Mouse (Mus musculus) embryonic facial prominence, embryonic 13.5 days (tissue): ENCODE results near the gene Rnpc3. TPM values are rescaled to one million over a fixed set of nuclear protein-coding genes. Genes with fewer than 3 reads are reported as not detected.
"Not testable (repeated sequence)": the region's sequence is repeated elsewhere in the genome, so short reads cannot be mapped to it uniquely, and the experiment has no call there.

Source experiments
- ATAC-seq: fragments of 200-750 bp; cut with Nextera tagmentation; 2 replicates; pipeline ENCODE4 v1.8.0; 2017; ENCODE audit warnings: low read depth; ENCODE audit not compliant: insufficient number of reproducible peaks, insufficient read depth, low FRiP score, low TSS enrichment
- H3K27ac ChIP-seq: fragments of 300-500 bp; sonication (generic); 2 replicates; pipeline ENCODE4 v1.5.1; 2015; ENCODE audit warnings: moderate library complexity, mild to moderate bottlenecking, inconsistent platforms
- H3K27me3 ChIP-seq: fragments of 300-500 bp; sonication (generic); 2 replicates; pipeline ENCODE4 v1.6.1; 2015; ENCODE audit warnings: mild to moderate bottlenecking, inconsistent platforms
- H3K36me3 ChIP-seq: fragments of 300-500 bp; sonication (generic); 2 replicates; pipeline ENCODE4 v1.6.1; 2015; ENCODE audit warnings: mild to moderate bottlenecking, inconsistent platforms
- H3K4me1 ChIP-seq: fragments of 300-500 bp; sonication (generic); 2 replicates; pipeline ENCODE4 v1.6.1; 2015; ENCODE audit warnings: inconsistent platforms
- H3K4me2 ChIP-seq: fragments of 300-500 bp; sonication (generic); 2 replicates; pipeline ENCODE4 v1.6.1; 2015; ENCODE audit warnings: moderate library complexity, mild to moderate bottlenecking, inconsistent platforms
- H3K4me3 ChIP-seq: fragments of 300-500 bp; sonication (generic); 2 replicates; pipeline ENCODE4 v1.5.1; 2015; ENCODE audit warnings: mild to moderate bottlenecking, inconsistent platforms
- H3K9ac ChIP-seq: fragments of 300-500 bp; sonication (generic); 2 replicates; pipeline ENCODE4 v1.6.1; 2015; ENCODE audit warnings: mild to moderate bottlenecking, inconsistent platforms
- H3K9me3 ChIP-seq: fragments of 300-500 bp; sonication (generic); 2 replicates; pipeline ENCODE4 v1.6.1; 2016; ENCODE audit warnings: inconsistent platforms
- WGBS: fragments of 180-500 bp; shearing (Covaris S2); methylation state at CpG from one replicate; pipeline ENCODE4 v1.1.7; 2015; ENCODE audit warnings: mixed read lengths; 5-methylcytosine and 5-hydroxymethylcytosine counted together
- polyA plus RNA-seq: library from polyadenylated mRNA; unstranded; fragments of >200 nt; fragmentation: Nextera tagmentation; extraction: Ambion mirVana; gene quantifications from 2 replicates; pipeline ENCODE4 v1.2.1, GENCODE M21; 2015

Rnpc3 gene
- 42.9 and 43.6 TPM in 2 replicates for polyA plus RNA-seq

GRCm38 (mm10) chr3:113629606-113630359 is at the start of gene Rnpc3:
Gene Rnpc3, minus strand, starts transcription at chr3:113630149.
- peak; percentile 99 for ATAC-seq
- Histone ChIP-seq H3K9me3 (no peaks in the 10 kb centered on the region), H3K4me2 (peak within 1 kb of the TSS; percentile 63), H3K4me1 (no peaks in the 10 kb centered on the region), H3K4me3 (peak within 1 kb of the TSS; percentile 78), H3K36me3 (peaks cover 7% of the 10 kb centered on the region), H3K27ac (peak within 1 kb of the TSS; percentile 100), H3K27me3 (no peaks in the 10 kb centered on the region), H3K9ac (peak within 1 kb of the TSS; percentile 91)
- under 1% methylated on average over 70 of the region's 70 CpGs for WGBS

- WGBS, result 48% methylated on average over 2 of the region's 2 CpGs
- H3K27me3 ChIP-seq, result no peaks in the 10 kb centered on the region
- no peak overlapping the region for H3K9ac ChIP-seq
- no peaks in the 10 kb centered on the region for H3K36me3 ChIP-seq
- no peaks in the 10 kb centered on the region for H3K9me3 ChIP-seq
- H3K27ac ChIP-seq, result no peak overlapping the region
- 0 out of 2 replicates have a peak, but pooled peaks have one; percentile 48 for ATAC-seq
- no peak overlapping the region for H3K4me2 ChIP-seq
- no peak overlapping the region for H3K4me3 ChIP-seq
- no peaks in the 10 kb centered on the region for H3K4me1 ChIP-seq
Measured at GRCm38 (mm10) chr3:113656940-113657339, 27.0 kb upstream of the Rnpc3 start.

- Histone ChIP-seq H3K4me2 (no peak overlapping the region), H3K4me3 (no peak overlapping the region), H3K9me3 (no peaks in the 10 kb centered on the region), H3K27me3 (no peaks in the 10 kb centered on the region), H3K36me3 (no peaks in the 10 kb centered on the region), H3K9ac (no peak overlapping the region), H3K4me1 (no peaks in the 10 kb centered on the region), H3K27ac (no peak overlapping the region)
- ATAC-seq, result no peak; the same call in 1 of the 2 replicates
- WGBS, result 77% methylated on average over 3 of the region's 3 CpGs
Measured at GRCm38 (mm10) chr3:113654335-113654734, 24.4 kb upstream of the Rnpc3 start.

- 25% methylated on average over 3 of the region's 3 CpGs for WGBS
- not testable (repeated sequence) for H3K9ac ChIP-seq, H3K9me3 ChIP-seq, H3K27ac ChIP-seq, H3K4me2 ChIP-seq, ATAC-seq, H3K4me3 ChIP-seq, H3K27me3 ChIP-seq, H3K4me1 ChIP-seq, H3K36me3 ChIP-seq
Measured at GRCm38 (mm10) chr3:113651386-113651785, 21.4 kb upstream of the Rnpc3 start.

- no peaks in the 10 kb centered on the region for H3K9me3 ChIP-seq
- H3K27ac ChIP-seq, result no peak overlapping the region
- H3K36me3 ChIP-seq, result no peaks in the 10 kb centered on the region
- no peak overlapping the region for H3K4me3 ChIP-seq
- no peak overlapping the region for H3K4me2 ChIP-seq
- WGBS, result 80% methylated on average over 1 of the region's 1 CpGs
- no peak overlapping the region for H3K9ac ChIP-seq
- no peaks in the 10 kb centered on the region for H3K27me3 ChIP-seq
- ATAC-seq, result no peak
- H3K4me1 ChIP-seq, result no peaks in the 10 kb centered on the region
Measured at GRCm38 (mm10) chr3:113639545-113639944, 9.6 kb upstream of the Rnpc3 start.

- Histone ChIP-seq H3K4me3 (no peak overlapping the region), H3K36me3 (no peaks in the 10 kb centered on the region), H3K27ac (no peak overlapping the region), H3K27me3 (no peaks in the 10 kb centered on the region), H3K4me1 (no peaks in the 10 kb centered on the region), H3K4me2 (no peak overlapping the region), H3K9ac (no peak overlapping the region), H3K9me3 (no peaks in the 10 kb centered on the region)
- no peak for ATAC-seq
Measured at GRCm38 (mm10) chr3:113634220-113634619, 4.3 kb upstream of the Rnpc3 start.

- H3K4me1 ChIP-seq, result no peaks in the 10 kb centered on the region
- no peaks in the 10 kb centered on the region for H3K9me3 ChIP-seq
- no peak for ATAC-seq
- no peaks in the 10 kb centered on the region for H3K27me3 ChIP-seq
- no peak overlapping the region for H3K4me3 ChIP-seq
- H3K27ac ChIP-seq, result no peak overlapping the region
- H3K36me3 ChIP-seq, result peaks cover 2% of the 10 kb centered on the region
- no peak overlapping the region for H3K4me2 ChIP-seq
- H3K9ac ChIP-seq, result no peak overlapping the region
Measured at GRCm38 (mm10) chr3:113631611-113632010, 1.7 kb upstream of the Rnpc3 start.

- Histone ChIP-seq H3K9ac (peak overlapping the region; percentile 91), H3K4me2 (peak overlapping the region; percentile 63), H3K36me3 (peaks cover 7% of the 10 kb centered on the region), H3K4me1 (no peaks in the 10 kb centered on the region), H3K27ac (peak overlapping the region; percentile 100), H3K27me3 (no peaks in the 10 kb centered on the region), H3K4me3 (peak overlapping the region; percentile 78), H3K9me3 (no peaks in the 10 kb centered on the region)
- no peak for ATAC-seq
- 12% methylated on average over 13 of the region's 13 CpGs for WGBS
Measured at GRCm38 (mm10) chr3:113630564-113630963, 615 bp upstream of the Rnpc3 start.

- Histone ChIP-seq H3K27me3 (no peaks in the 10 kb centered on the region), H3K4me2 (no peak within 1 kb of the TSS), H3K4me1 (no peaks in the 10 kb centered on the region), H3K27ac (no peak within 1 kb of the TSS), H3K36me3 (peaks cover 17% of the 10 kb centered on the region), H3K9me3 (no peaks in the 10 kb centered on the region), H3K4me3 (no peak within 1 kb of the TSS), H3K9ac (no peak within 1 kb of the TSS)
- no peak for ATAC-seq
- 92% methylated on average over 2 of the region's 2 CpGs for WGBS
Measured at GRCm38 (mm10) chr3:113606599-113606998, 23.4 kb downstream of the Rnpc3 start, which contains the start of gene Amy1. Gene Amy1, minus strand, starts transcription at chr3:113606699.

- Histone ChIP-seq H3K9me3 (no peaks in the 10 kb centered on the region), H3K4me2 (no peak overlapping the region), H3K9ac (no peak overlapping the region), H3K27ac (no peak overlapping the region), H3K4me3 (no peak overlapping the region), H3K4me1 (no peaks in the 10 kb centered on the region), H3K27me3 (no peaks in the 10 kb centered on the region), H3K36me3 (0 out of 2 replicates have a peak, but pooled peaks cover 3% of the 10 kb centered on the region)
- no peak for ATAC-seq
- WGBS, result 80% methylated on average over 1 of the region's 1 CpGs
Measured at GRCm38 (mm10) chr3:113590844-113591243, 39.1 kb downstream of the Rnpc3 start.

- no peaks in the 10 kb centered on the region for H3K27me3 ChIP-seq
- no peak overlapping the region for H3K4me2 ChIP-seq
- WGBS, result 67% methylated on average over 4 of the region's 4 CpGs
- H3K4me1 ChIP-seq, result no peaks in the 10 kb centered on the region
- H3K4me3 ChIP-seq, result no peak overlapping the region
- no peaks in the 10 kb centered on the region for H3K36me3 ChIP-seq
- no peak overlapping the region for H3K27ac ChIP-seq
- H3K9me3 ChIP-seq, result no peaks in the 10 kb centered on the region
- no peak overlapping the region for H3K9ac ChIP-seq
- ATAC-seq, result no peak
Measured at GRCm38 (mm10) chr3:113574578-113574977, 55.4 kb downstream of the Rnpc3 start.

- H3K9ac ChIP-seq, result no peak overlapping the region
- 71% methylated on average over 2 of the region's 2 CpGs for WGBS
Measured at GRCm38 (mm10) chr3:113574138-113574537, 55.8 kb downstream of the Rnpc3 start.

More at GRCm38 (mm10) chr3:113574138-113574537, 55.8 kb downstream of the Rnpc3 start:
- Histone ChIP-seq H3K4me2 (no peak overlapping the region), H3K27me3 (no peaks in the 10 kb centered on the region), H3K4me1 (no peaks in the 10 kb centered on the region), H3K27ac (no peak overlapping the region), H3K9me3 (no peaks in the 10 kb centered on the region), H3K4me3 (no peak overlapping the region), H3K36me3 (no peaks in the 10 kb centered on the region)
- ATAC-seq, result no peak
